Mouse (Mus musculus) adrenal gland, adult (tissue): Measurements from ENCODE around the gene Brwd1.
"Not testable (repeated sequence)": the region's sequence is repeated elsewhere in the genome, so short reads cannot be mapped to it uniquely, and the experiment has no call there.

Source experiments
- DNase-seq, 2 experiments: peaks; one replicate each; pipeline ENCODE4 v3.0.0; 2022 to 2023; ENCODE audit warnings: low spot score in 1 of 2; ENCODE audit not compliant: inconsistent age in 2 of 2

Brwd1 gene

DNA sequence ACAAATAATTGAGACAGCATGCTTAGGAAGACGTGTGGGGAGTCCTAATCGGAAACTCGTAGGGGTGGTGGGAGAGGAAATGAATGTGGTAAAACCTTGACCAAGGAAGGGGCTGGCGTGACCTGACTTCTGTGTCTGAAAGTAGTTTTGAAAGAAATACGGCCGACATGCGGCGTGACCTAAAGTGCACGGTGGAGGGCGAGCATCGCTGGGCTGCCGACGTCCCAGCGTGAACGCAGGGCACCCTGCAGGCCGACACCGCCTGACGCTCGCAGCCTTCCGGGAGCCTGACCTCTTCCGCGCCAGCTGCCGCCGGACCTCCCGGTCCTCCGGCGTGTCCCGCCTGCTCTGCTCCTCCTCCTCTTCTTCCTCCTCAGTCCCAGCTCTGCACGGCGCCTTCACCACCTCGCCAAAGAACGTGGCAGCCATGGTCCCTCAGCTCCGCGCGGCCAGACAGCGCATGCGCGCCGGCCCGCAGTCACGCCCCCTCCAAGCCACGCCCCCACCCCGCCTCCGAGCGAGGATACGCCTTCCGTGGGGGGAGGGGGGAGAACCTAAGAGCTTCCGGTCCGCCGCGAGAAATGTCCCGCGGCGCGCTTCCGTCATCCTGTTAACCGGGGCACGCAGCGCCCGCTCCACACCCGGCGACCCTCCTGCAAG is 91.7 kb downstream of the Brwd1 start, which contains the start of gene Psmg1:
Psmg1 (minus strand) TSS at position 499 of the 660 bp plus-strand sequence.
- DNase-seq: peak; percentile 96 to 100

DNA sequence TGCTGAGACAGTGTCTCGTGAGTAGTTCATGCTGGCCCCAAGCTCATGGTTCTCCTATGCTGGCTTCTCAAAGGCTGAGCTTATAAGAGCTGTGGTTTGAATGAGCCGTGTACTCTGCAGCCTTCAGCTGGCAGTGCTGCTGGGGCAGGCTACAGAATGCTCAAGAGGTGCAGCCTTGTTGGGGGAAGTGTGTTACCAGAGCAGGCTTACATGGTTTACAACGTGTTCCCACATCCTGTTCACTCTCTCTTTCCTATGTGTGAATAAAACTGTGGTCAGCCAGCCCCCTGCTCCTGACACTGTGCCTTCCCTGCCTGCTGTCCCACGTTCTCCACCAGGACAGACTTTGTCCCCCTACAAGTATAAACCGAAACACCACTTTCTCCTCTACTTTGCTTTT is 97.4 kb downstream of the Brwd1 start:
- no peak for DNase-seq

DNA sequence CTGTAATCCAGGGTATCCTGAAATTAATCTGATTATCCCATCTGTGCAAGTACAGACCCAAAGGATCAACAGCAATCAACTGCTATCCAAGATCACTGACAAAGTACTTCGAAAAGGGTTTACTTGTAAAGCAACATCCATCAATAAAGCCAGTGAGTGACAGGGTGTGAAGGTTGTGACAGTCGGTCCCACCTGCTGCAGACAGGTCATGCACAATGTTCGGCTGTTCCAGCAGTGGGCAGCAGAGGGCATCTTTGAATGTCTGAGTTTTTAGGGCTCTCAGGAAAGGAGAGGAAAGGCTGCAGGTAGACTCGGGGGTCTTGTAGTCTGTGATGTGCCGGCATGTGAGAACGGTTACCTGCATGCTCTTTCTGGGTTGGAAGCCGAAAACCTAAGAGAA is 98.7 kb downstream of the Brwd1 start:
- no peak for DNase-seq

DNA sequence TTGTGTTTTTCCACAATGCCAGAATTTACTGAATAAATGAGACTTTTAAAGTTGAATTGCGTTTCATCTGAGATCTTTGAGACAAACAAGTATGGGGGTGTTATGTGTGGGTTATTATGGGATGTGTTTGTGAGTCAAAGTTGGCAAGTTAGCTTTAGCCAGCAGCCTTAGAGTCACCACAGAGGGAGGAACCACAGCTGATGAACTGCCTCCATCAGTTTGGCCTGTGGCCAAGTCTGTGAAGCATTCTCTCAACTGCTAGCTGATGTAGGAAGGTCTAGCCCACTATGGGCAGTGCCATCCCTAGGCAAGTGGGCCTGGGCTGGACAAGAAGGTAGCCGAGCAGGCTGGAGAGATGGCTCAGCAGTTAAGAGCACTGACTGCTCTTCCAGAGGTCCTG is 111.5 kb downstream of the Brwd1 start:
- DNase-seq: no peak

- DNase-seq: no peak
Measured at GRCm38 (mm10) chr16:95967455-95967854, 114.9 kb downstream of the Brwd1 start.

- peak in 1 of 2 experiments; percentile 65 for DNase-seq
Measured at GRCm38 (mm10) chr16:95964427-95965023, 117.8 kb downstream of the Brwd1 start.

- DNase-seq: not testable (repeated sequence)
Measured at GRCm38 (mm10) chr16:95961484-95961883, 120.8 kb downstream of the Brwd1 start.

DNA sequence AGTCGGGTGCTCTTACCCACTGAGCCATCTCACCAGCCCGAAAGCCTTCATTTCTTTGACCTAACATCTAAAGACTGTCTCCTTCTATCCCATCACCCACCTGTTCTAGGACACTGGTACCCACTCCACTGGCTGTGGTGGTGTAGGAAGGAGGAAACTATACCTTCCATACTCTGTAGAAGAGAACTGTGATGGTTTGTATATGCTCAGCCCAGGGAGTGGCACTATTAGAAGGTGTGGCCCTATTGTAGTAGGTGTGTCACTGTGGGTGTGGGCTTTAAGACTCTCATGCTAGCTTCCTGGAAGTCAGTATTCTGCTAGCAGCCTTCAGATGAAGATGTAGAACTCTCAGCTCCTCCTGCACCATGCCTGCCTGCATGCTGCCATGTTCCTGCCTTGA is 121.6 kb downstream of the Brwd1 start:
- DNase-seq: not testable (repeated sequence)

DNA sequence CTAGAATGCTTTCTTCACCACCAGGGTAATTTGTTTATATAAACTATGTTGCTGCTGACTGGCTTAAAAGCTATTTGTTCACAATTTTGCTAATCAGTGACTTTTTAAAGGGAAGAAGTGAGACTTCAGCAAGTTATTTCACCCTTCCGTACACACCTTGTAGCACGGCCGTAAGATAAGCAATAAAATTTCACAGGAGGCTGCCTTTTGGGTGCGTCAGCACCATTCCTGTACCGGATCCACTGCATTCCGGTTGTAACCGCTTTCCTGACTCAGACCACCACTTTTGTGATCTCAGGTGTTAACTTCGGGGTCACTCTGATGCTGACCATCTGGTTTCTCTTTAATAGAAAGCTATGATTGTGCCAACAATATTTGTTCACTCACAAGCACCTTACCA is 124.2 kb downstream of the Brwd1 start:
- DNase-seq: no peak

GRCm38 (mm10) chr16:95956618-95957017 is 125.7 kb downstream of the Brwd1 start:
- DNase-seq: no peak

- DNase-seq: no peak
Measured at GRCm38 (mm10) chr16:95955716-95956346, 126.5 kb downstream of the Brwd1 start.

- no peak for DNase-seq
Measured at GRCm38 (mm10) chr16:95954341-95954740, 128.0 kb downstream of the Brwd1 start.

DNA sequence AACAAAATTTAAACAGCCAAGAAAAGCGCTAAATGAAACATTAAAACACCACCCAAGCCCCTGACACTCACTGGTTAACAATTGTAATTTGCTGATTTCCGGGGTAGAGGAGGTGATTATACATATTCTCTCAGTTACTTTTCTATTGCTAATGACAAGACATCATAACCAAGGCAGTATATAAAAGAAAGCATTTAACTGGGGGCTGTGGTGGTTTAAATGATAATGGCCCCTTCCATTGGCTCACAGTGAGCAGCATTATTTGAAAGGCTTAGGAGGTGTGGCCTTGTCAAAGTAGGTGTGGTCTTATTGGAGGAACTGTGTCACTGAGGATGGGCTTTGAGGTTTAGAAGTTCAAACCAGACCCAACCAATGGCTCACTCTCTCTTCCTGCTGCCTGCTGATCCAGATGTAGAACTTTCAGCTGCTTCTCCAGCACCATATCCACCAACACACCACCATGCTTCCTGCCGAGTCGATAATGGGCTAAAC is 129.1 kb downstream of the Brwd1 start:
- DNase-seq: no peak

DNA sequence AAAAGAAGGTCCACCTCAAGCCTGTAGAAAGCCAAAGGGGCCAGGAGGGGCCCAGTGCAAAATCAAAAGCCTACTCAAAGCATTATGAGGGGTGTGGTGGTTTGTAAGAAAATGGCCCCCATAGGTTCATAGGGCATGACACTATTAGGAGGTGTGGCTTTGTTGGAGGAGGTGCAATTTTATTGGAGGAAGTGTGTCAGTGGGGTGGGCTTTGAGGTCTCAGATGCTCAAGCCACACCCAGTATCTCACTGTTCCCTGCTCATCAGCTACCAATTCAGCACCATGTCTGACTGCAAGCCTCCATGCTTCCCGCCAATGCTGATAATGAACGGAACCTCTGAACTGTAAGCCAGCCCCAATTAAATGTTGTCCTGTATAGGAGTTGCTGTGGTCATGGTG is 130.9 kb downstream of the Brwd1 start:
- no peak for DNase-seq

- DNase-seq: peak; percentile 82 to 96
Measured at GRCm38 (mm10) chr16:95945389-95946311, 136.7 kb downstream of the Brwd1 start.

GRCm38 (mm10) chr16:95943186-95943585 is 139.1 kb downstream of the Brwd1 start:
- no peak for DNase-seq
